Mouse (Mus musculus) heart, embryonic 10.5 days (tissue): Measurements from ENCODE around the gene Fat3. TPM values are rescaled to one million over a fixed set of nuclear protein-coding genes. Genes with fewer than 3 reads are reported as not detected.

Source experiments
- DNase-seq: peaks from one replicate; pipeline ENCODE4 v3.0.0-alpha.2; 2017; ENCODE audit warnings: low spot score
- H3K27ac ChIP-seq: fragments of 300-500 bp; sonication (generic); 2 replicates; pipeline ENCODE4 v1.5.1; 2016; ENCODE audit warnings: mild to moderate bottlenecking
- H3K27me3 ChIP-seq: fragments of 300-500 bp; sonication (generic); 2 replicates; pipeline ENCODE4 v1.6.1; 2016; ENCODE audit warnings: mild to moderate bottlenecking; ENCODE audit not compliant: poor library complexity, insufficient read depth, severe bottlenecking
- H3K36me3 ChIP-seq: fragments of 300-500 bp; sonication (generic); 2 replicates; pipeline ENCODE4 v1.6.1; 2016; ENCODE audit warnings: mild to moderate bottlenecking, moderate library complexity
- H3K4me1 ChIP-seq: fragments of 300-500 bp; sonication (generic); 2 replicates; pipeline ENCODE4 v1.6.1; 2016; ENCODE audit warnings: mild to moderate bottlenecking
- H3K4me3 ChIP-seq: fragments of 300-500 bp; sonication (generic); 2 replicates; pipeline ENCODE4 v1.5.1; 2016; ENCODE audit warnings: mild to moderate bottlenecking, moderate library complexity
- H3K9me3 ChIP-seq: fragments of 300-500 bp; sonication (generic); 2 replicates; pipeline ENCODE4 v1.6.1; 2016; ENCODE audit warnings: mild to moderate bottlenecking, moderate library complexity
- WGBS: fragments of 180-500 bp; shearing (Covaris S2); methylation state at CpG from one replicate; pipeline ENCODE4 v1.1.7; 2016; 5-methylcytosine and 5-hydroxymethylcytosine counted together
- polyA plus RNA-seq: library from polyadenylated mRNA; unstranded; fragments of >200 nt; fragmentation: Nextera tagmentation; extraction: Ambion mirVana; gene quantifications from 2 replicates; pipeline ENCODE4 v1.2.1, GENCODE M21; 2016

The Fat3 gene
- 1.5 and 1.9 TPM in 2 replicates for polyA plus RNA-seq

GRCm38 (mm10) chr9:16501186-16501711 lies at the start of gene Fat3:
Fat3 (minus strand) TSS chr9:16501285.
- H3K36me3 ChIP-seq = no peaks in the 10 kb centered on the region
- peak within 1 kb of the TSS; percentile 75 for H3K4me3 ChIP-seq
- H3K9me3 ChIP-seq = no peaks in the 10 kb centered on the region
- H3K27me3 ChIP-seq = peaks cover 21% of the 10 kb centered on the region
- peak; percentile 75 for DNase-seq
- WGBS = under 1% methylated on average over 21 of the region's 21 CpGs
- H3K4me1 ChIP-seq = peaks cover 14% of the 10 kb centered on the region
- peak within 1 kb of the TSS; percentile 84 for H3K27ac ChIP-seq

DNA sequence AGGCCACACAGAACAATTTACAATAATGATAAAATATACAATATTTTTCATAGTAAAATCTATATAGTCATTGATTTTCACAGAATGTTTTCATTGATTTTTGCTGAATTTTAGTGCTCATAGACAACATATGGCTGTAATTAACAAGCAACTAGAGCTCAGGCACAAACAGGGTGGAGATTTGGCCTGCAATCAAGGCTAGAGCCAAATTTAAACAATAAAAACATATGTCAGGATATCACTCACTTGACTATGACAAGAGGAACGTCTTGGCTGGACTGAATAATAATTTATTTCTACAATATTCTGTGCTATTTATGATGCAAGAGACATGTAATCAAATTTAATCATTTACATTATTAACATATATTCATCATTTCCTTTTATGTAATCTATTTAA lies 31.8 kb upstream of the Fat3 start:
- WGBS = 53% methylated on average over 1 of the region's 1 CpGs
- Histone ChIP-seq H3K27ac (no peak overlapping the region), H3K27me3 (no peaks in the 10 kb centered on the region), H3K36me3 (no peaks in the 10 kb centered on the region), H3K4me3 (no peak overlapping the region), H3K4me1 (no peaks in the 10 kb centered on the region), H3K9me3 (no peaks in the 10 kb centered on the region)
- no peak for DNase-seq

- WGBS = 55% methylated on average over 1 of the region's 1 CpGs
- H3K27ac ChIP-seq = no peak overlapping the region
- H3K36me3 ChIP-seq = no peaks in the 10 kb centered on the region
- DNase-seq = no peak
- H3K4me3 ChIP-seq = no peak overlapping the region
- H3K9me3 ChIP-seq = no peaks in the 10 kb centered on the region
- no peaks in the 10 kb centered on the region for H3K27me3 ChIP-seq
- H3K4me1 ChIP-seq = no peaks in the 10 kb centered on the region
Observed at GRCm38 (mm10) chr9:16517543-16517942, 16.5 kb upstream of the Fat3 start.

GRCm38 (mm10) chr9:16512005-16512404 lies 10.9 kb upstream of the Fat3 start:
- DNase-seq = no peak
- Histone ChIP-seq H3K36me3 (no peaks in the 10 kb centered on the region), H3K4me3 (no peak overlapping the region), H3K9me3 (no peaks in the 10 kb centered on the region), H3K27me3 (no peaks in the 10 kb centered on the region), H3K4me1 (no peaks in the 10 kb centered on the region), H3K27ac (no peak overlapping the region)
- 48% methylated on average over 1 of the region's 1 CpGs for WGBS

GRCm38 (mm10) chr9:16503776-16504175 lies 2.7 kb upstream of the Fat3 start:
- DNase-seq = no peak
- Histone ChIP-seq H3K4me3 (no peak overlapping the region), H3K27ac (no peak overlapping the region), H3K4me1 (peaks cover 14% of the 10 kb centered on the region), H3K36me3 (no peaks in the 10 kb centered on the region), H3K9me3 (no peaks in the 10 kb centered on the region), H3K27me3 (peaks cover 14% of the 10 kb centered on the region)
- WGBS = 68% methylated on average over 2 of the region's 2 CpGs

DNA sequence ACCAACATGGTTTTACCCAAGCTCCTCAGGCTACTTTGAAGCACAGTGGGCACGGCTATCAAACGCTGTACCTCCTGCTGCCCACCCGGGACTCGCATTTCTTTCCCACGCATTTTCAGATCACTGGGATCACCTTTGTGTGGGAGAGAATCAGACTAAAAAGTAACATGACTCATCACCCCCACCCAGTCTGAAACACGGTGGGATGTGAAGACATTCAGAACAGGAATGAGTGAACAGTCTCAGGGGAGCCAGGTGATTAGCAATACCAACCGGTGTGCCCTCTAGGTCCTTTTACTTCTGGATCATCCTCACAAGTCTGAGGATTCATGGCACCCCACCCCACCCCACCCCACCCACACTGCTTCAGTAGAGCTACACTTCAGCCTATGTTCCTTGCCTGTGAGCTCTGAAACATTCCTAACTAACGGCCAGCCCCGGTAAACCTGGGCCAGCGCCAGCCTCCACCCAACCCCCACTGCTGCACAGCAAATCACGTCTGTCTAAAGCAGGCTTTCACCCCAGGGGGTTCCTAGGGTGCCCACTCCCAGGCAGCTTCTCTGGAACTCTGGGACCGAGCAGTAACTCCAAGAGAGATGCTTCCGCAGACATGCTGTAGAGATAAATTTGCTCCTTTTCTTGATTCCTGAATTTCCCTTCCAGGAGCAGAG lies 1.7 kb upstream of the Fat3 start:
- no peak for DNase-seq
- H3K9me3 ChIP-seq = no peaks in the 10 kb centered on the region
- H3K27ac ChIP-seq = peak overlapping the region; percentile 84
- peak overlapping the region; percentile 75 for H3K4me3 ChIP-seq
- peaks cover 14% of the 10 kb centered on the region for H3K4me1 ChIP-seq
- H3K27me3 ChIP-seq = peaks cover 21% of the 10 kb centered on the region
- H3K36me3 ChIP-seq = no peaks in the 10 kb centered on the region
- WGBS = 9% methylated on average over 13 of the region's 13 CpGs

- Histone ChIP-seq H3K4me3 (peak overlapping the region; percentile 75), H3K9me3 (no peaks in the 10 kb centered on the region), H3K27me3 (peaks cover 21% of the 10 kb centered on the region), H3K36me3 (no peaks in the 10 kb centered on the region), H3K27ac (peak overlapping the region; percentile 84), H3K4me1 (peaks cover 14% of the 10 kb centered on the region)
- peak; percentile 88 for DNase-seq
- WGBS = under 1% methylated on average over 39 of the region's 52 CpGs
Observed at GRCm38 (mm10) chr9:16501990-16502672, 1.0 kb upstream of the Fat3 start.

DNA sequence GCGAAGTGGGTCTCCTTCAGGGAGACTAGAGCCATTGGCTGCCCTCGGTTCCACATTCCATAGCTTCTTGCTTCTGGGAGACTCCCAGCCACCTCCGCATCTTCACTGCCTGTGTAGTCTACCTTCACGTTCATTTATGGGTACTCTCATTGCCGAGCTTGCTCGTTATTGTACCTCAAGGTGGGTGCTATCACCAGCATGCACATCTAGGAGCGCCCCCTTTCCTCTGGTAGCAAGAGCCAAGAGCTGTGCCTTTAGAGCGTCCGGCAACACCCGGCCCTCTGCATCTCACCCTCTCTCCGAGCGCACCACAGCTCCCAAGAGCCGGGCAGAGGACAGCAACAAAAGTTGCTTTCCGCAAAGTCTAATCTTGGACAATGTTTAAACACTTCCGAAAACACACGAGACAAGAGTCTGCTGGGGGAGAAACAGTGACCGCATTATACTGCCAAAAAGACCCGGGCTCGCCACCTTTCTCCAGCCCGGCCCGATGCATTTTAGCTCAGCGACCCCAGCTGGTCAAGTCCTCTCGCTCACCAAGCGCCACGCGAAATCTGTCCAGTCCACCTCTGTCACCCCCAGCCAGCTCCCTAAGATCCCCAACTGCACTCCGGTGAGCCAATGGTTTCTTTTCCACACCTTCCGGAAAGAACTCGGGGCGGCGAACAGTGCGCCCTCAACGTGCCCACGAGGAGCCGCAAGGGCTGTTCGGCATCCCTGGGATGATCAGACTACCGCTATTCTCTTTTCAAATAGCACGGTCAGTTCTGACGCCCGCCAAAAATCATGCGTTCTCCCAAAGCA lies 501 bp downstream of the Fat3 start:
- H3K27me3 ChIP-seq = peaks cover 21% of the 10 kb centered on the region
- WGBS = under 1% methylated on average over 41 of the region's 41 CpGs
- peaks cover 14% of the 10 kb centered on the region for H3K4me1 ChIP-seq
- peak; percentile 81 for DNase-seq
- H3K4me3 ChIP-seq = peak overlapping the region; percentile 75
- no peaks in the 10 kb centered on the region for H3K36me3 ChIP-seq
- peak overlapping the region; percentile 84 for H3K27ac ChIP-seq
- H3K9me3 ChIP-seq = no peaks in the 10 kb centered on the region

DNA sequence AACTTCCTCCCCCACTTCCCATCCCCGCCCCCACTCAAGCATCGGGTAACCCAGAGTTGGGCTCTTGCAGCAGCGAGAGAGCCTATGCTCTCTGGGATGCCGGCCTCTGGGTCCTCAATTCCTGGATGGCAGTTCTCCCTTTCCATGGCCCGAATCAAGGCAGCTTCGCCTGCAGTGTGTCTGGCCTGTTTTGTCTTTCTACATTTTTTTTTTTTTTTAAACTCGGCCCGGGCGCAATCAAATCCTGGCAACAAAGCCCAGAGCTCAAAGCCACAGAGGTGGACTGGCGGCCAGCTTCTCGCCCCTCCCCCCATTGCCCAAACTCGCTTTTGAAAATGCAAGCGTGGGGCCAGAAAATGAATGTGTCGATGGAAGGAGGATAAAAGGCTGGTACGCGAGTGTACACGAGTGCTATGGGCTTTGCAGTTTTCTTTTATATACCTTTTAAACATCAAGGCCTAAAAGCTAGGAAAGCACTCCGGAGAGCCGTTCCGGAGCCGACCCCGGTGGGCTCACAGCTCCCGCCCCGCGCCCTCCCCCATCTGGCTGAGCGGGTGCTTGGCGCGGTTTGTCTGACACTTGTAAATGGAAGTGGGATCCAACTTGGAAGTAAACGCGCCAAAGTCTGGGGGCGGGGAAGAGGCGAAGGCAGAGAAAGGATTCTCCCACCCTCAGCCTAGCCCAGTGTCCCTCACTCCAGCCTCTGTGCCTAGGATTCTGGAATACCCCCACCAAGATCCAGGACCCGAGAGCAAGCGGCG lies 1.3 kb downstream of the Fat3 start:
- peaks cover 21% of the 10 kb centered on the region for H3K27me3 ChIP-seq
- H3K36me3 ChIP-seq = no peaks in the 10 kb centered on the region
- no peaks in the 10 kb centered on the region for H3K9me3 ChIP-seq
- DNase-seq = peak; percentile 75
- peak overlapping the region; percentile 75 for H3K4me3 ChIP-seq
- H3K27ac ChIP-seq = peak overlapping the region; percentile 84
- H3K4me1 ChIP-seq = peaks cover 14% of the 10 kb centered on the region
- under 1% methylated on average over 35 of the region's 35 CpGs for WGBS

DNA sequence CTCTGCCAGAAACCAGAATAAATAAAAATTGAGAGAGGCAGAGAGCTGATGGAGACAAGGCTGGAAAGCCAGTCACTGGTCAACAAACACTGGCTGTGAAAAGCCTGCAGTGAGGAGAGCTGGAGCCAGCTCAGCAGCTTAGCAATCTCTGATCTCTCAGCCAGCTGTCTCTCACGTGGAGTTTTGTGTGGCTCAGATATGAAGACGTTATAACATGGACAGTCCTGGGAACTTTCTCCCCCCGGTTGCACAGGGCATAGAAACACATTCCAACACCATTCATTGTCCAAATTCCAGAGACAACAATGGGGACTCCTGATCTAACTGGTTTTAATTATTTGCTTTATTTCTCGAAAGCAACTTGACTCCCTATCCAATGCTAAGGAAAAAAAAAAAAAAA lies 2.2 kb downstream of the Fat3 start:
- H3K9me3 ChIP-seq = no peaks in the 10 kb centered on the region
- H3K4me3 ChIP-seq = no peak overlapping the region
- DNase-seq = no peak
- H3K36me3 ChIP-seq = no peaks in the 10 kb centered on the region
- WGBS = 8% methylated on average over 4 of the region's 4 CpGs
- H3K27me3 ChIP-seq = peaks cover 19% of the 10 kb centered on the region
- H3K4me1 ChIP-seq = peaks cover 14% of the 10 kb centered on the region
- H3K27ac ChIP-seq = no peak overlapping the region

DNA sequence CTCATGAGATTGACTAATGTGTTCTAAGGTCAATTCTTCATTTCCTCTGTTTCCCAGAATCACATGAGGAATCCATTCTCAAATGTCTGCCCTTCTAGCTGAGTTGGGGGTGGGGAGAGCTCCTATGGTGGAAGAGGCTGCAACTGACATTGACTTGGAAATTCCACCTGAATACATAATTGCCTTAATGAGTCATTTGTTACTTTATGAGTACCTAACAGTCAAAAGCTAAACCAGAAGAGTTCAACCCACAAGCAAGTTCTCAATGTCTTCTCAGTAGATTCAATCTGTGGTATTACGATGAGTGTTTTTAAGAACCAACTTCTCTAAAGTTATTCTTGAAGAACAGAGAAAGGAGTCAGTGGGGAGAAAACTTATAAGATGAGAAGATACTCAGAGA lies 3.7 kb downstream of the Fat3 start:
- Histone ChIP-seq H3K27me3 (peaks cover 8% of the 10 kb centered on the region; the same call in 1 of the 2 replicates), H3K4me1 (peaks cover 5% of the 10 kb centered on the region), H3K4me3 (no peak overlapping the region), H3K9me3 (no peaks in the 10 kb centered on the region), H3K36me3 (no peaks in the 10 kb centered on the region), H3K27ac (no peak overlapping the region)
- 95% methylated on average over 1 of the region's 1 CpGs for WGBS
- no peak for DNase-seq

- no peaks in the 10 kb centered on the region for H3K36me3 ChIP-seq
- WGBS = 89% methylated on average over 3 of the region's 3 CpGs
- H3K27me3 ChIP-seq = peaks cover 8% of the 10 kb centered on the region; the same call in 1 of the 2 replicates
- H3K4me1 ChIP-seq = peaks cover 5% of the 10 kb centered on the region
- no peak overlapping the region for H3K27ac ChIP-seq
- no peaks in the 10 kb centered on the region for H3K9me3 ChIP-seq
- DNase-seq = no peak
- no peak overlapping the region for H3K4me3 ChIP-seq
Observed at GRCm38 (mm10) chr9:16496331-16496730, 4.8 kb downstream of the Fat3 start.
